Mouse (Mus musculus) lung, adult 2 months (tissue): ENCODE measurements around the gene Dcdc2a.

ENCODE experiments used
- CTCF ChIP-seq: fragments of 200-500 bp; IDR thresholded peaks from 2 replicates; pipeline ENCODE4 v1.5.1; 2011; ENCODE audit warnings: mild to moderate bottlenecking, low read length, control low read depth; ENCODE audit not compliant: insufficient read depth
- POLR2A ChIP-seq: fragments of 200-500 bp; IDR thresholded peaks from 2 replicates; pipeline ENCODE4 v1.6.1; 2011; ENCODE audit warnings: low read depth, mild to moderate bottlenecking, control low read depth, low read length, borderline replicate concordance; ENCODE audit errors: extremely low read depth

GRCm38 (mm10) chr13:25077262-25077661 lies 21.5 kb downstream of the Dcdc2a start:
- no peak for TF ChIP-seq CTCF
- TF ChIP-seq POLR2A = no peak
